Mouse (Mus musculus): ENCODE data around the gene Usp16. TPM values are rescaled to one million over a fixed set of nuclear protein-coding genes. Genes with fewer than 3 reads are reported as not detected.
A peak's percentile ranks its signal among the peaks of the same experiment; 100 is the strongest.

Usp16 gene
- 10 to 100 TPM; 41.6 to 47.3 TPM for total RNA-seq (2021)

DNA sequence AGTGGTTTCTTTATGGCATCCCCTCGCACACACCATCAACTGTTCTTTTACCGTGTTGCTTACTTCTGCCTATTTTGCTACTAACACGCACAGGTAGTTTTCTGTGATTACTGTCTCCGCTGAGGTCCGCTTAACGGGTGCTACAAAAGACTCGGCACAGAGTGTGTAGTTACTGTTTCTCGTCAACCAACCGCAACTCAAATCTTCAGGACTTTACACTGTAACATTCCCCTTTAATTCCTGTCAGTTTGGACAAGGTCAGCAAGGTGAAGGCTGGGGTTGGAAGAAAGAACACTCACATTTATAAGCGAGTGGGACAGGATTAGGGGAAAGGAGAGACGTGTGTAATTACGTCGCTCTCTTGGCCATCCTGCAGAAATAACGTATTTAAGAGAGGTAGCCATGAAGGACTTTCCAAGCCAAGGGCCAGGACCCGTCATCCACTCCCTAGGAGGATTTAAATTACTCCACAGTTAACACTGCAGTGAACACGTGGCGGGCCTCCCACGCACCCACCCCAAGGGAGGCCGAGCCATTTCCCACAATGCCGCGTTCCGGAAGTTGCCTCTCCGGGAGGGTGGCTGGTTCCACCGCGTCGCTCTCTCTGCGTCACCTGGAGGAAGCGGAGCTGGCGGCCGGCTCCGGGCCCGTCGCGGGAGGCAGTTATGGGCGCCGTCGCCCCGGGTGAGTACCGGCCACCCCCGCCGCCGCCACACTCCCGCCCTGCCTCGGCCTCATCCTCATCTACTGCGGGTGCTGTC is at the start of gene Usp16:
Gene Usp16 (plus strand): TSS at position 285 of the 761 bp plus-strand sequence.
- DNase-seq (ENCODE audit: low spot score in 2 of 2) = peak; percentile 95 to 96
- intact Hi-C loops (cut with DNase I) = loop anchor here (1.0 to 2.0 kb wide), 3 partner anchors 14 to 40 kb away; partner anchors contain the start of genes Cct8, Ltn1 and Rwdd2b

DNA sequence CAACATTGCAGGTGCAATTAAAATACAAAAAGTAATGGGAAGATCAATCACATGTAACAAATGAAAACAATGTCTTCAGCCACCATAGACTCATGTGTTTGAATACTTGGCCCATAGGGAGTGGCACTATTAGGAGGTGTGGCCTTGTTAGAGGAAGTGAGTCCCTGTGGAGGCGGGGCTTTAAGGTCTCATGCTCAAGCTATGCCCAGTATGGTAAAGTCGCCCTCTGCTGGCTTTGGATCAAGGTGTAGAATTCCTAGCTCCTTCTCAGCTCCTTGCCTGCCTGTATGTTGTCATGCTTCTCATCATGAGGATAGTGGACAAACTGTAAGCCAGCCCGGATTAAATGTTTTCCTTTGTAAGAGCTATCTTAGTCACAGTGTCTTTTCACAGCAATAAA is 49.5 kb upstream of the Usp16 start:
- DNase-seq (ENCODE audit: low spot score in 2 of 2) = no peak
- intact Hi-C loops (cut with DNase I) = loop anchor here (5.0 kb wide), 1 partner anchor 67 kb away; no protein-coding TSS in a partner anchor

DNA sequence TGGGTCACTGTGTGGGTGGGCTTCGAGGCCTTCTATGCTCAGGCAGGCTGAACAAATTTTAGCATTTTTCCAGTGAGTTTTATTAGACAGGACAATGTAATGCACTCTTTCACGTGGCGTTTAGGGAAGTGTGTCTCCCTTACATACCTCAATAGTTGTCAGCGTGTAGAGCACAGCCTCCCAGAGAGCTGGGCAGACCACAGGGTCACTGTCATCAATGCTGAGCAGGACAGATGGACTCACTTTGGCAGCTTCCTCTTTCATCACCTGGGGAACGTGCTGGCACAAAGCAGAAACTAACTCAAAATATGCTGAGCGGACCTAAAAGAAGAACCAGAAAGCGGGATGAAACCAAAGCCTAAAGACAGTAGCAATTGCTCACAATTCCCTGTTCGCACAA is 33.8 kb upstream of the Usp16 start:
- intact Hi-C loops (cut with DNase I) = no loop called here
- DNase-seq (ENCODE audit: low spot score in 2 of 2) = no peak

DNA sequence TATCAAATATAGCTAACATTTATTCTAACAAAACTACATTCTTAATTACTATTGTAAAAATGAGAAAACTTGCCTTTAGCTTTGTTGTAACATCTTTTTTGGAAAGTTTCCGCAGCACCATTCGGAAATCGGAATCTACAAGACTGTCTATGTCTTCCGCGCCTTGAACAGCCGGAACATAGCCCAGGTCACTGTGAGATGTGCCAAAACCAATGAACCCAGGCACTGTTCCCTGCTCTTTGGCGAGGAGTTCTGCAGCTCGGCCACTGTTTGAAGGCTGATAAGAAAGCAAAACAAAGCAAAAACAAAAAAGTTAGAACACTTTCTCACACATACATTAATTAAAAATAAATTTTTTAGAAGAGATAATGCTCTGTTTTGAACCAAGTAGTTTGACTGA is 27.0 kb upstream of the Usp16 start:
- no peak for DNase-seq (ENCODE audit: low spot score in 2 of 2)
- intact Hi-C loops (cut with DNase I) = no loop called here

DNA sequence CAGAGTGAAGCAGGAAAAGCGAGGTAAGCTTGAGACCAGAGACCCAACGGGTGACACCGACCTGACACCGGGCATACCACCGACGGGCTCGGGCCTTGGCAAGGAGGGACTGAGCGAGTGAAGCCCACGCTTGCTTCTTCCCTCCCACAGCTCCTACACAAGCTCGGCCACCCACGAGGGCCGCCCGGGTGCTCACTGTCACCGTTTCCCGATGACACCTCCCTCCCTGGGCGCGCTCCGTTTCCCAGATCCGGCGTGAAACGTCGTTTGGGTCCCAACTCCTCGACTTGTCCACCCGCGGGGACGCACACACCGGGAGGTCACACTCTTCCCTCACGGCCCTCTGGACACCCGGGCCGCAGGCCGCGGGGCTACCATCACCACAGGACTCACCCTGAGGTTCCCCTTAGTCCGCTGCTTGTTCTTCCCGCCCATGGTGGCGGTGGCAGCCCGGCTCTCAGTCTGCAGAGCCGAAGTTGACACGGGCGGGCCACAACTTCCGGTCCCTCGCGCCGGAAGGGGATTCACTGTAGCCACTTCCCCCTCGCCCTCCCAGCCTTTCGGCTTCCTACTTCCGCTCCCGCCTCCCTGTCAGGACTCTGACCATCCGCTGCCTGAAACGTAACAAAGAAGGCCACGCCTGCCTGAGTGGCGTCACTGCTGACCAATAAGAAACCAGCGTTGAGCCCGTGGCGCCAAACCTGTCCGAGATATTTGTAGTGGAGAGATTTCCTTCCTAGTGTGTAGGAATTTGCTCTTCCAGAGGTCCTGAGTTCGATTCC is 22.3 kb upstream of the Usp16 start, which contains the start of gene Ltn1:
Gene Ltn1 (minus strand): TSS at position 580 of the 782 bp plus-strand sequence.
- peak; percentile 97 to 98 for DNase-seq (ENCODE audit: low spot score in 2 of 2)
- intact Hi-C loops (cut with DNase I) = loop anchor here (1.0 kb wide), 1 partner anchor 23 kb away; no protein-coding TSS in a partner anchor

DNA sequence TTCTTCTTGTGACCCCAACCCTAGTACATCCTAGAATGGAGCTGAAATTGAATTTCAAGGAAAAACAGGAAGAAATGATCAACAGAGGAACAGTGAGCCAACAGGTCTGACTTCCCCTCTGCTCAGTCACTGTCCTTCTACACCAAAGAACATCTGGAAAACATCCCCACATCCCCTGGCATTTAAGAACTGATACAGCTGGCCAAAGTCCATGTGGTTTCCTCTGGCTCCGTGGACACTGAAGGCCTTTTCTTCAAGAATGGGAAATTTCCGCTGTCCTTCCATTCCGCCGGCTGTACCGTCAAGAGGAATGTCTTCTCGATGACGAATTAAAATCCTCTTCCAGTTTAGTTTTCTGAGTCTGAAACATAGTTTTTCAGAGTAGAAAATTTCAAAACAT is 20.2 kb upstream of the Usp16 start:
- intact Hi-C loops (cut with DNase I) = no loop called here
- no peak for DNase-seq (ENCODE audit: low spot score in 2 of 2)

DNA sequence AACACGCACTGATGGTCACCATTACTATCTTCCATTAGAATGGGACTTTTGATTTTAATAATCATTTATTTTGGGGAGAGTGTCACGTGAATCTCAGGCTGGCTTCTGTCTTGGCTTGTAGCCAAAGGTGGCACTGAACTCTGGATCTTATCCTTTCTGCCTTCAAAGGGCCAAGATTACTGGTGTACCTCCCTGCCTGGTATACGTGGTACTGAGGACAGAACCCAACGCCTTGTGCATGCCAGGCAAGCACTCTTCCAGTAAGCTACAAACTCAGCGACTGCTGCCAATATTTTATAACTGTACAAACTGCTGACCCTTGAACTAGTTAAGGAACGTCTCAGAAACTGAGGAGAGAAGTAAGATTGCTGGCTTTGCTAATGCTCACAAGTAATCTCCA is 19.6 kb upstream of the Usp16 start:
- intact Hi-C loops (cut with DNase I) = no loop called here
- no peak for DNase-seq (ENCODE audit: low spot score in 2 of 2)

DNA sequence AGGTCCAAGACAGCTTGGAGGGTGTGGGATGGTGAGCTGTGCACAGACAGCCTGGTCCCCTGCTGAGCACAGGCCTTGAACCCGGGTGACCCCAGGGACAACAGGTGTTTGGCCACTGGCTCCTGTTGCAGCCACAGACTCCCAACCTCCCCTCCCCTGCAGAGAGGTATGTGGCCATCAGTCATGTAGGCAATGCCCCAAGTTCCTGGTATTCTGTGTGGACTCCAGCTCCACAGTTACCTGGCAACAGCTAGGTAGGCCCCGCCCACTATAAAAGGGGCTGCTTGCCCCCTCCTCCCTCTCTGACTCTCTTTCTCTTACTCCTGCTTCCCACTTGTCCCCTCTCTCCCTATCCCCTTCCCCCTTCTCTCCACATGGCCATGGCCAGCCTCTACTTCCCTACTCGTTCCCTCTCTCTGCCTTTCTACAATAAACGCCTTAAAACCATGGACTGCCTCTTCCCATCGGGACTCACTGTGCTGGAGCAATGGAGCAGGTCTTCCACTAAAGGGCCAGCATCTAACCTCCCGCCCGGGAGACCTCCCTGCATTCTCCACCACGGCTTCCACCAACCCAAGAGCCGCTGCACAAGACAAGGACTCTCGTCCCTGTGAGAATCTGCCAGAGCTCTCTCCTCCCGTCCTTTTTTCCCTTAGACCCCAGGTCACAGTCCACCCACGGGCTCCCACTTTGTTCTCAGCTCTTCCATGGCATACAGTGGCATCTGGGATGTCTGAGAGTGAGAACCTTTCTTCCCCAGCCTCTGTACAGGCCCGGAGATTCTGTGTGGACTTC is 18.9 kb upstream of the Usp16 start:
- DNase-seq (ENCODE audit: low spot score in 2 of 2) = no peak

DNA sequence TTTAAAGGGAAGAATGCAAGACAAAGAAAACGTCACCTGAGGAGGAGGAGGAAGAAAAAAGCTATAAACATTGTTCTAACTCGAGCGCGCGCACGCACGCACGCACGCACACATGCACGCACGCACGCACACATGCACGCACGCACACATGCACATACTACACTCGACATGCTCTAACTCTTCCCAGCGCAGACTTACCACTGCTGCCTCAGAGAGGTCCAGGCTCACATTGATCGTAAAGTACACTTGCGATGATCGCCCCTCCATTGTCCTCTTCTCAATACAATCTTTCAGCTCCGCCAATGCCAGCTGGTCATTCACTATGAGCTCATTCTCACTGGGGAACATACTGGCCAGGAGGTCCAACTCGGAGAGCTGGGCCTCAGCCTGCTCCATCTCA is 17.4 kb upstream of the Usp16 start:
- DNase-seq (ENCODE audit: low spot score in 2 of 2) = no peak
- intact Hi-C loops (cut with DNase I) = no loop called here

More for the DNA sequence above, 18.9 kb upstream of the Usp16 start:
- intact Hi-C loops (cut with DNase I) = no loop called here

DNA sequence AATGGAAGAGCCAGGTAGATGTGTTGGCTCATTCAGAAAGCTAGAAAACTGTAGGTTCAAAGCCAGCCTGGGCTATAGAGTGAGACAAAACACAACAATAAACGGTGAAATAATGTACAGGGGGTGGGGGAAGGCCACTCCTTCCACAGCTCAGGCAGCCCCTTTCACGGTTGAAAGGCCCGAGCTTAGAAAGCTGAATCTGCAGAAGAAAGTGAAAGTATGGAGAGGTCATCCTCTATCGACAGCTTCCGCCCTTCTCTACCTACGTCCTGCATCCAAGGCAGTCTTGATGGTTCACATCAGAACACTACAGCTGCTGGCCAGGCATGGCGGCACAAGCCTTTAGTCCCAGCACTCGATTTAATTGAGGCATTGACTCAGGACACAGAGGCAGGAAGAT is 15.8 kb upstream of the Usp16 start:
- intact Hi-C loops (cut with DNase I) = no loop called here
- no peak for DNase-seq (ENCODE audit: low spot score in 2 of 2)

DNA sequence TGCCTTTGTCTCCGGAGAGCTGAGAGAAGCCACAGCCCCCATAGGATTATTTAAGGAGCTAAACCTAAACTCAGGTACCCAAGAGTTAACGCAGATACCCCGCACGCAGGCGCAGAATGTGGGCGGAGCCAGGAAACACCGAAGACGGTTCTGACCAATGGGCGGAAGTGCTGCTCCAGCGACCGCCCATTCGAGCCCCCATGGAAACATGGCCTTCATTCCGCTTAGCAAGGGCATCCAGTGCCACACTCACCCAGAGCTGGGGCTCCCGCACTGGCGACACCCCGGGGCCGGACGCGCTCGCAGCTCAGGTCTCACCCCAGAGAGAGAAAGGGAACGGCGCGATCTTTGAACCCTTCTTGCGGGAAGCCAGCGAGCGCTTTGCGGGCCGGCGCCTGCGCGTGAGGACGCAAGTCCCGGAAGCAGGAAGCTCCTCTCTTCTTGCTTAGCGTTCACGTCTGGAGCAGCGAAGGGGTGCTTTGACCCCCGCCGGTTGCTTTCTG is 14.3 kb upstream of the Usp16 start, which contains the start of gene Rwdd2b:
Gene Rwdd2b (minus strand): TSS at position 390 of the 503 bp plus-strand sequence.
- intact Hi-C loops (cut with DNase I) = loop anchor here (2.0 kb wide), 1 partner anchor 15 kb away; the partner anchor contains the start of gene Usp16
- peak; percentile 95 for DNase-seq (ENCODE audit: low spot score in 2 of 2)

DNA sequence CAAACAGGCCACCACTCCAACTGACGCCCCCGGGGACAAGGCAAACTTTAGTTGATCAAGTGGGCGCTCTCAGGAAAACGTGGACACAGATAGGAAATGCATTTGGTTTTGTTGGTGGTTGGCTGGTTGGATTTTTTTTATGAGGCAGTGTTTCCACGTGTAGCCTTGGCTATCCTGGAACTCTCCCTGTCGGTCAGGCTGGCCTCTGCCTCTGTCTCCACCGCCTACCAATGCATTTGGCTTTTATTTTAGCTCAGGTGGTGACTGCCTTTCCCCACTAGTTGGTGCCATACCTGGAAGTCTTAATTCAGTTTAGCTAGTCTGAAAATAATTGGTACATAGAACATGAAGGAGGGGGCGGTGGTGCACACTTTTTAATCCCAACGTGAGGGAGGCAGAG is 13.4 kb upstream of the Usp16 start:
- DNase-seq (ENCODE audit: low spot score in 2 of 2) = no peak
- intact Hi-C loops (cut with DNase I) = loop anchor here (2.0 kb wide), 1 partner anchor 14 kb away; the partner anchor contains the start of gene Usp16

DNA sequence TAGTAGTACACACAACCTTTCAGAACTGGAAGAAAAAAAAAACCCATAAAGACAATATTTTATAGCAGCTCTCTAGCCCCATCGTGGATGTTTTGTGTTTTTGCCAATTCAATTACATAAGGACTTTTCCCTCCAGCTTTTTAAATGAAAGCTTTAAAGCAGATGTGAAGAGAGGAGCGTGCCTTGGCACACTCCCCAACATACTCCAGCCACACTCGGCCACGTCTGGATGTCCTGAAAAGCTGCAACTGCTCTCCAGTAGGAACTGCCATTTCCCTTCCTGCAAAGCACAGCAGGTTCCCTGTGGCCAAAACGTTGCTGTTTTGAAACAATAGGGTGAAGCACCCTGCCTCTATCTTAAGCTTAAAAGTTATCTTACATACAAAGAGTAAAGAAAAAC is 12.2 kb upstream of the Usp16 start:
- no peak for DNase-seq (ENCODE audit: low spot score in 2 of 2)
- intact Hi-C loops (cut with DNase I) = no loop called here

DNA sequence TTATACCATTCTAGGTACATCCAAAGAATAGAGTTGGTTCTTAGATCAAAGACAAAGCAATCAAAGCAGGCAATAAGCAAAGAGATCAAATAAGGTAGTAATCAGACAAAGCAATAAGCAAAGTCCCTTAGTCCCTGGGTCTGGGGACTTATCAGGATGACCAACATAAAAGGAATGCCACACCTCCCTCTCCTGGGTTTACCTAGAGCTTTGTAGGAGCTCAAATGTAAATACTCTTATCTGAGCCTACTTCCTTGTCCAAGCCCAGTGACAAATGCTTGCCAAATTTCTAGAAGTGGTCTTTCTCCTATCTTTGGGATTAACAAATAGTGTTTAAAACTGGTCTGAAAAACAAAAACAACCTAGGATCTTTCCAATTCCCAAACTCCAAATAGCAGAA is 11.3 kb upstream of the Usp16 start:
- DNase-seq (ENCODE audit: low spot score in 2 of 2) = no peak
- intact Hi-C loops (cut with DNase I) = no loop called here

DNA sequence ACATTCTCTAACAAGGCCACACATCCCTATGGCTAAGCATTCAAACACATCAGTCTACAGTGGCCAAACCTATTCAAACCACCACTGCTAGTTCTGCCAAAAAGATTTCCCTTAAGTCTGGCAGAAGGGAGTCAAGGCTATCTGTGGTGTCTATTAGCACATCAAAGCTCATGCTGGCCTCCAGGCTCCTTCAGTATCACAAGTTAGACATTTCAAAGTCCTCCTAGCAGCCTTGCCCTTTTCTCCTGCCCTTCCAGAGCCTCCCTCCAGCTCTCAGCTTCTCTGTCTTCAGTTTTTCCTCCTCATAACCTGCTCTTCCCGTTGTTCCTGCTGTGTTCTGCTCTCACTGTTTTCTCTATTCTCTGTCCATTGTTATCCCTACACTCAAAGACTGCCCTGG is 10.4 kb upstream of the Usp16 start:
- intact Hi-C loops (cut with DNase I) = no loop called here
- no peak for DNase-seq (ENCODE audit: low spot score in 2 of 2)

DNA sequence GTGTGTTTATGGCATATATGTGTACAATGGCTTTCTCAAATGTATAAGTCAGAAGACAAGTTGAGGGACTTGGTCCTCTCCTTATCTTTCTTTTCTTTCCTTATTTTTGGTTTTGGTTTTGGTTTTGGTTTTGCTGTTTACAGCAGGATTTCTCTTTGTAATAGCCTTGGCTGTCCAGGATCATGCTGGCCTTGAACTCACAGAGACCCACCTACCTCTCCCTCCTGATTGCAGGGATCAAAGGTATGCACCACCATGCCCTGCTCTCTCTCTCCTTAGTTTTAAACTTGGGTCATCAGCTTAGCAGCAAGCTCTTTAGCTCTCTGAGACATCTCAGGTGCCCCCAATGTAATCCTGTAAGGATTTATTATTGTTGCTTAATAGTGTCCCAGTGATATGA is 9.4 kb upstream of the Usp16 start:
- intact Hi-C loops (cut with DNase I) = no loop called here
- no peak for DNase-seq (ENCODE audit: low spot score in 2 of 2)

DNA sequence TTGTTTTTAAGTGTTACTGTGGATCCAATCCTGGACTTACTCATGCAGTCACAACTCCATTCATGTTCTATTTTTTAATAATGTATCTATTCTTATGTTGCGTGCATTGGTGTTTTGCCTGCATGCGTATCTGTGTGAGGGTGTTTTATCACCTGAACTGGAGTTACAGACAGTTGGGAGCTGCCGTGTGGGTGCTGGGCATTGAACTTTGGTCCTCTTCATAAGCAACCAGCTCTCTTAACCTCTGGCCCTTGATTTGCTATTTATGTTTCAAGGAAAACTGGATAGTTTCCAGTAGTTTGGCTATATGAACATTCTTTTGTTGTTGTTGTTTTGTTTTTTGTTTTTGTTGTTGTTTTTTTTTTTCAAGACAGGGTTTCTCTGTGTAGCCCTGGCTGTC is 9.0 kb upstream of the Usp16 start:
- intact Hi-C loops (cut with DNase I) = no loop called here

DNA sequence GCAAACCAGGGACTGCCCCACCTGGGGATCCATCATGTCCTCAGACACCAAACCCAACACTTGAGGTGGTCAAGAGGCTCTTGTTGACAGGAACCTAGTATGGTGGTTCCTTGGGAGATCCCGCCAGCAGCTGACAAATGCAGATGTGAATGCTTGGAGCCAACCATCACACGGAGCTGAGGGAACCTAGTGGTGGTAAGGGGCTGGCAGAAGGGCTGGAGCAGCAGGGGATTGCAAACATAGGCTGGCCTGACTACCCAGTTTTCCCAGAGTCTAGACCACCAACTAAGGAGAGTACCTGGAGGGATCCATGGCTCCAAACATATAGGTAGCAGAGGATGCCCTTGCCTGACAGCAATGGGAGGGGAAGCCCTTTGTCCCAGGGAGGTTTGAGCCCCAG is 1.3 kb upstream of the Usp16 start:
- intact Hi-C loops (cut with DNase I) = no loop called here

More for the DNA sequence above, 9.0 kb upstream of the Usp16 start:
- no peak for DNase-seq (ENCODE audit: low spot score in 2 of 2)

DNA sequence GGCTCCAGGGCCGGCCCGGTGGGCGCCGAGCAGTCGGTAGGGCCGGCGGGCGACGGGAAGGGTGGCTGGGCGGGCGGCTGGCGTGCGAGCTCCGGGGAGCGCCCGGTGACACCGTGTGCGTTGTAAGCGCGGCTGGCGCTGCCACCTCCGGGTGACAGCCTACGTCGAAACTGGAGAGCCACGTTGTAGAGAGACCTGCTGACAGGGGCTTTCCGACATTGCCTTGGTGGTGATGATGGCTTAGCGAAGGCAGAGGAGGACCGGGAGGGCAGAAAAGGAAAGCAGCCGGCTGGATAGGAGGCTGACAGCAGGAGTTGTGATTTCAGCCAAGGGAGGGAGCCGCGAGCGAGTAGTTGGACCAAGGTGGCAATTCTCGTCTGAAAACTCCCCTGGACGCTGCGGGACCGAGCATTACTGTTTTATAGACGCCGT is 693 bp downstream of the Usp16 start:
- peak in 1 of 2 experiments; percentile 59 for DNase-seq (ENCODE audit: low spot score in 2 of 2)
- intact Hi-C loops (cut with DNase I) = loop anchor here (1.0 to 2.0 kb wide), 3 partner anchors 14 to 40 kb away; partner anchors contain the start of genes Cct8, Ltn1 and Rwdd2b

More for the DNA sequence above, 1.3 kb upstream of the Usp16 start:
- DNase-seq (ENCODE audit: low spot score in 2 of 2) = no peak

All from left cerebral cortex, postnatal 36 days (tissue).